Mouse (Mus musculus) lung, postnatal 0 days (tissue): ENCODE measurements around the gene Grin2a. TPM values are rescaled to one million over a fixed set of nuclear protein-coding genes. Genes with fewer than 3 reads are reported as not detected.

ENCODE experiments used
- ATAC-seq: fragments of 200-750 bp; cut with Nextera tagmentation; 2 replicates; pipeline ENCODE4 v1.8.0; 2017; ENCODE audit warnings: moderate library complexity
- DNase-seq: peaks from one replicate; pipeline ENCODE4 v3.0.0-alpha.2; 2016; ENCODE audit warnings: low spot score
- H3K27ac ChIP-seq: fragments of 300-500 bp; sonication (generic); 2 replicates; pipeline ENCODE4 v1.5.1; 2014; ENCODE audit warnings: antibody characterized with exemption, mild to moderate bottlenecking, low read length, mixed read lengths
- H3K27me3 ChIP-seq: fragments of 300-500 bp; sonication (generic); replicated peaks from 2 replicates; pipeline ENCODE4 v1.6.1; 2014; ENCODE audit warnings: low read length, mixed read lengths; ENCODE audit not compliant: insufficient read depth
- H3K36me3 ChIP-seq: fragments of 300-500 bp; sonication (generic); 2 replicates; pipeline ENCODE4 v1.6.1; 2014; ENCODE audit warnings: low read length, mixed read lengths; ENCODE audit not compliant: insufficient read depth
- H3K4me1 ChIP-seq: fragments of 300-500 bp; sonication (generic); 2 replicates; pipeline ENCODE4 v1.6.1; 2014; ENCODE audit warnings: antibody characterized with exemption, low read depth, low read length, mixed read lengths; ENCODE audit not compliant: insufficient read depth
- H3K4me2 ChIP-seq: fragments of 300-500 bp; sonication (generic); replicated peaks from 2 replicates; pipeline ENCODE4 v1.6.1; 2014; ENCODE audit warnings: low read depth, mild to moderate bottlenecking, low read length, moderate library complexity, mixed read lengths
- H3K4me3 ChIP-seq: fragments of 300-500 bp; sonication (generic); 2 replicates; pipeline ENCODE4 v1.5.1; 2014; ENCODE audit warnings: low read depth, low read length
- H3K9ac ChIP-seq: fragments of 300-500 bp; sonication (generic); replicated peaks from 2 replicates; pipeline ENCODE4 v1.6.1; 2014; ENCODE audit warnings: low read depth, mild to moderate bottlenecking
- H3K9me3 ChIP-seq: fragments of 300-500 bp; sonication (generic); 2 replicates; pipeline ENCODE4 v1.6.1; 2016; ENCODE audit warnings: low read length, mixed read lengths
- CTCF ChIP-seq: IDR thresholded peaks from 2 replicates; pipeline ENCODE4 v1.5.1; 2016; ENCODE audit warnings: antibody characterized with exemption, mild to moderate bottlenecking
- EP300 ChIP-seq: IDR thresholded peaks from 2 replicates; pipeline ENCODE4 v1.6.1; 2016; ENCODE audit warnings: antibody characterized with exemption, mild to moderate bottlenecking, control low read depth
- WGBS: fragments of 180-500 bp; shearing (Covaris S2); extraction: QIAGEN DNeasy Blood & Tissue Kit; methylation state at CpG from one replicate; pipeline ENCODE4 v1.1.7; 2014; 5-methylcytosine and 5-hydroxymethylcytosine counted together
- polyA plus RNA-seq: library from polyadenylated mRNA; unstranded; fragments of >200 nt; fragmentation: Nextera tagmentation; extraction: Ambion mirVana; gene quantifications from 2 replicates; pipeline ENCODE4 v1.2.1, GENCODE M21; 2015

The Grin2a gene
- polyA plus RNA-seq, 1 experiment from 2014 or later = 0.06 TPM

GRCm38 (mm10) chr16:9980641-9981040, 14.7 kb downstream of the Grin2a start:
- DNase-seq = no peak
- 45% methylated on average over 2 of the region's 2 CpGs for WGBS
- ATAC-seq = no peak
- no peaks in the 10 kb centered on the region for H3K9me3 ChIP-seq
- no peak overlapping the region for H3K4me2 ChIP-seq
- H3K36me3 ChIP-seq = no peaks in the 10 kb centered on the region
- no peak overlapping the region for H3K27ac ChIP-seq
- TF ChIP-seq EP300 = no peak
- TF ChIP-seq CTCF = no peak
- no peak overlapping the region for H3K4me3 ChIP-seq
- no peak overlapping the region for H3K9ac ChIP-seq
- H3K27me3 ChIP-seq = no peaks in the 10 kb centered on the region
- no peaks in the 10 kb centered on the region for H3K4me1 ChIP-seq

DNA sequence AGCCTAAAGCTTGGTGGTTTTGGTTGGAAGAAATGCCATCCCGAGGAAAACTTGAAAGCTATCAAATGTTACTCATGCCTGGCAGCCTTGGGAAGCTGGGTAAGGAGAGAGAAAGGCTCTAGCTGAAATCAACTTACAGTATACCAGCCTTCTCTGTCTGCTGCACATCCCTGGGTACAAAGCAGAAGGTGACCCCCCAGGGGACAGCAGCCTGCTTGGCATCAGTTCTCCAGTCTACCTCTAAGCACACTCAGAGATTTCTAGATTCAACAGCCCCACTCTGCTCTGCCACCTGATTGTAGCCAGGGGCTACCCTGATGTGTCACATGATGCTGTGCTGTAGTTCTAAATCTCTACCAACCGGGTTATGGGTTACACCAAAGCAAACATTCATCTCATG, 17.2 kb downstream of the Grin2a start:
- Histone ChIP-seq H3K9ac (no peak overlapping the region), H3K36me3 (no peaks in the 10 kb centered on the region), H3K4me1 (no peaks in the 10 kb centered on the region), H3K27me3 (no peaks in the 10 kb centered on the region), H3K4me3 (no peak overlapping the region), H3K9me3 (no peaks in the 10 kb centered on the region), H3K27ac (no peak overlapping the region), H3K4me2 (no peak overlapping the region)
- 68% methylated on average over 2 of the region's 2 CpGs for WGBS
- TF ChIP-seq CTCF (no peak), EP300 (no peak)
- ATAC-seq (no peak), DNase-seq (no peak)

- DNase-seq = no peak
- no peak overlapping the region for H3K4me3 ChIP-seq
- 51% methylated on average over 3 of the region's 3 CpGs for WGBS
Observed at GRCm38 (mm10) chr16:9972705-9973104, 22.7 kb downstream of the Grin2a start.

GRCm38 (mm10) chr16:9964469-9964868, 30.9 kb downstream of the Grin2a start:
- TF ChIP-seq EP300 = no peak
- no peak for TF ChIP-seq CTCF
- 57% methylated on average over 6 of the region's 6 CpGs for WGBS
- no peak overlapping the region for H3K9ac ChIP-seq
- no peaks in the 10 kb centered on the region for H3K36me3 ChIP-seq
- H3K4me3 ChIP-seq = no peak overlapping the region
- H3K9me3 ChIP-seq = no peaks in the 10 kb centered on the region
- DNase-seq (no peak), ATAC-seq (no peak)
- no peak overlapping the region for H3K4me2 ChIP-seq
- no peaks in the 10 kb centered on the region for H3K27me3 ChIP-seq
- no peaks in the 10 kb centered on the region for H3K4me1 ChIP-seq
- H3K27ac ChIP-seq = no peak overlapping the region

More at GRCm38 (mm10) chr16:9972705-9973104, 22.7 kb downstream of the Grin2a start:
- no peak overlapping the region for H3K4me2 ChIP-seq
- no peaks in the 10 kb centered on the region for H3K9me3 ChIP-seq
- no peak overlapping the region for H3K9ac ChIP-seq
- no peak overlapping the region for H3K27ac ChIP-seq
- no peak for TF ChIP-seq CTCF
- no peak for TF ChIP-seq EP300
- H3K27me3 ChIP-seq = no peaks in the 10 kb centered on the region
- ATAC-seq = no peak
- H3K4me1 ChIP-seq = no peaks in the 10 kb centered on the region
- no peaks in the 10 kb centered on the region for H3K36me3 ChIP-seq

DNA sequence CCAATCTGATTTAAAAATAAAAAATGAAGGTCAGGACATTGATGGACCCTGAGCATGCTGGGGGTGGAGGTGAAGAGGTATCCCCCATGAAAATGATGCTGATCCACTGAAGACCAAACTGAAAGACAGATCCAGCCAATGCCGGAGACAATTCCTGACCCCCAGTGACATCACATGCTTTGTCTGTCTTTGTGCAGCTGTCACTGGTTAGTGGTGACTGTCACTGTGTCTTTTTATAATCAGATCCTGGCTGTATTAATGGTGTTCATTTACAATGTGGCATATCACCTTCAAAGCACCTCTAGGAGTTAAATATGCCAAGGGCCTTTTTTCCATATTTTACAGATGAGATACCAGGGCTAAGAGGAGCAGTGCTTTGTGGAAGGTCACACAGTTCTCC, 32.9 kb downstream of the Grin2a start:
- Histone ChIP-seq H3K4me1 (no peaks in the 10 kb centered on the region), H3K27ac (no peak overlapping the region), H3K36me3 (no peaks in the 10 kb centered on the region), H3K9me3 (no peaks in the 10 kb centered on the region), H3K4me3 (no peak overlapping the region), H3K4me2 (no peak overlapping the region), H3K9ac (no peak overlapping the region), H3K27me3 (no peaks in the 10 kb centered on the region)
- DNase-seq (no peak), ATAC-seq (no peak)
- 69% methylated on average over 1 of the region's 1 CpGs for WGBS
- TF ChIP-seq CTCF = no peak
- no peak for TF ChIP-seq EP300

GRCm38 (mm10) chr16:9959340-9959739, 36.0 kb downstream of the Grin2a start:
- TF ChIP-seq EP300 = no peak
- TF ChIP-seq CTCF = no peak
- WGBS = 40% methylated on average over 1 of the region's 1 CpGs
- H3K4me3 ChIP-seq = no peak overlapping the region
- no peak overlapping the region for H3K9ac ChIP-seq
- no peak for DNase-seq
- H3K27me3 ChIP-seq = no peaks in the 10 kb centered on the region
- ATAC-seq = no peak
- H3K4me1 ChIP-seq = no peaks in the 10 kb centered on the region
- no peak overlapping the region for H3K4me2 ChIP-seq
- H3K9me3 ChIP-seq = no peaks in the 10 kb centered on the region
- H3K36me3 ChIP-seq = no peaks in the 10 kb centered on the region
- H3K27ac ChIP-seq = no peak overlapping the region

- H3K27me3 ChIP-seq = no peaks in the 10 kb centered on the region
- no peak for TF ChIP-seq EP300
- TF ChIP-seq CTCF = no peak
- H3K9ac ChIP-seq = no peak overlapping the region
- ATAC-seq (no peak), DNase-seq (no peak)
- no peak overlapping the region for H3K27ac ChIP-seq
- no peak overlapping the region for H3K4me3 ChIP-seq
- H3K9me3 ChIP-seq = no peaks in the 10 kb centered on the region
- no peaks in the 10 kb centered on the region for H3K4me1 ChIP-seq
- WGBS = 33% methylated on average over 5 of the region's 5 CpGs
- no peaks in the 10 kb centered on the region for H3K36me3 ChIP-seq
- H3K4me2 ChIP-seq = no peak overlapping the region
Observed at GRCm38 (mm10) chr16:9954266-9954665, 41.1 kb downstream of the Grin2a start.
